Mouse (Mus musculus): ENCODE measurements around the gene Tnfrsf25.

DNA sequence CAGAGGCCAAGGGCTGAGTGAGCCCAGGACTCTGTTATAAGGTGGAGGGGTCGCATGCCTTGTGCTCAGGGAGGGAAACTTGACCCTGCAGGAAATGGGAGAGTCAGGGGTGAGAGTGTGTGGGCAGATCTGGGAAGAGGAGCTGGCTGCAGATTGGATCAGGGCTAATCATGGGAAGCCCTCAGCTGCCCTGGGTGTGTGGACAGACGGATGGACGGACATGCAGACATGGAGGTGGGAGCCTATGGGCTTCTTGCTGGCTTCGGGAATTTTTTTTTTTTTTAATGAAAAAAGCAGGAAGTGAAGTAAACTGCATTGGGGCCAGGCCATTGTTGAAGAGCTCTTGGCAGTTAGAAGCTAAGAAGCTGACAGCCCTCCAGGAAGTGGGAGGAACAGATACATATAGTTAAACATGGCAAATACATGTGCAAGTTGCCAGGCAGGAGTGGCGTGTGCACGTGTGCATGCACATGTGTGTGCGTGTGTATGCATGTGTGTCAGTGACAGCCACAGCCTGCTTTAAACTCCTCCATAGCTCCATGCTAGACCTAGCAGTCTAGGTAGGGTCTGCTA is 14.6 kb upstream of the Tnfrsf25 start:
- TF ChIP-seq GATA1 (IDR thresholded peaks at IDR 0.05; ENCODE audit: borderline replicate concordance, low read length) (no peak), FLI1 (IDR thresholded peaks at IDR 0.05; ENCODE audit: low read length) (no peak)

All from megakaryocyte, embryonic 14.5 days (primary cell).